Mouse (Mus musculus): ENCODE data around the gene Mapk8. TPM values are rescaled to one million over a fixed set of nuclear protein-coding genes. Genes with fewer than 3 reads are reported as not detected.
"Not testable (repeated sequence)": the region's sequence is repeated elsewhere in the genome, so short reads cannot be mapped to it uniquely, and the experiment has no call there.

The Mapk8 gene
- 10 to 100 TPM; 17.3 to 21.8 TPM for total RNA-seq (2021)
- long read RNA-seq, experiment 1 = 0 reads
- long read RNA-seq, experiment 2, partial matches to known transcripts = 0 of 1 reads
- long read RNA-seq, experiment 2, other reads (novel, unspliced or antisense) = 0 of 1 reads

GRCm38 (mm10) chr14:33447027-33447569 is at the start of gene Mapk8:
Gene Mapk8, minus strand, starts transcription at chr14:33447158.
- DNase-seq (ENCODE audit: low spot score in 2 of 2) = peak; percentile 99 to 100

GRCm38 (mm10) chr14:33495226-33495625 is 48.3 kb upstream of the Mapk8 start:
- DNase-seq (ENCODE audit: low spot score in 2 of 2) = no peak

- no peak for DNase-seq (ENCODE audit: low spot score in 2 of 2)
Observed at GRCm38 (mm10) chr14:33487805-33488550, 41.0 kb upstream of the Mapk8 start.

- DNase-seq (ENCODE audit: low spot score in 2 of 2) = no peak
Observed at GRCm38 (mm10) chr14:33481991-33482390, 35.0 kb upstream of the Mapk8 start.

- no peak for DNase-seq (ENCODE audit: low spot score in 2 of 2)
Observed at GRCm38 (mm10) chr14:33476094-33476760, 29.3 kb upstream of the Mapk8 start.

GRCm38 (mm10) chr14:33474461-33474860 is 27.5 kb upstream of the Mapk8 start:
- no peak for DNase-seq (ENCODE audit: low spot score in 2 of 2)

GRCm38 (mm10) chr14:33471331-33471730 is 24.4 kb upstream of the Mapk8 start, which contains the start of gene Frmpd2:
Gene Frmpd2, plus strand, starts transcription at chr14:33471696.
- DNase-seq (ENCODE audit: low spot score in 2 of 2) = no peak

- DNase-seq (ENCODE audit: low spot score in 2 of 2) = no peak
Observed at GRCm38 (mm10) chr14:33467766-33468165, 20.8 kb upstream of the Mapk8 start.

- no peak for DNase-seq (ENCODE audit: low spot score in 2 of 2)
Observed at GRCm38 (mm10) chr14:33463658-33464057, 16.7 kb upstream of the Mapk8 start.

- DNase-seq (ENCODE audit: low spot score in 2 of 2) = no peak
Observed at GRCm38 (mm10) chr14:33450331-33450730, 3.4 kb upstream of the Mapk8 start.

- DNase-seq (ENCODE audit: low spot score in 2 of 2) = no peak
Observed at GRCm38 (mm10) chr14:33449296-33449840, 2.4 kb upstream of the Mapk8 start.

GRCm38 (mm10) chr14:33448276-33448675 is 1.3 kb upstream of the Mapk8 start:
- DNase-seq (ENCODE audit: low spot score in 2 of 2) = no peak

- no peak for DNase-seq (ENCODE audit: low spot score in 2 of 2)
Observed at GRCm38 (mm10) chr14:33446561-33447023, 366 bp downstream of the Mapk8 start.

- DNase-seq (ENCODE audit: low spot score in 2 of 2) = no peak
Observed at GRCm38 (mm10) chr14:33445962-33446361, 996 bp downstream of the Mapk8 start.

GRCm38 (mm10) chr14:33443780-33444179 is 3.2 kb downstream of the Mapk8 start:
- no peak for DNase-seq (ENCODE audit: low spot score in 2 of 2)

- DNase-seq (ENCODE audit: low spot score in 2 of 2) = not testable (repeated sequence)
Observed at GRCm38 (mm10) chr14:33432485-33432884, 14.5 kb downstream of the Mapk8 start.

GRCm38 (mm10) chr14:33424124-33424523 is 22.8 kb downstream of the Mapk8 start:
- no peak for DNase-seq (ENCODE audit: low spot score in 2 of 2)

GRCm38 (mm10) chr14:33423003-33423402 is 24.0 kb downstream of the Mapk8 start:
- no peak for DNase-seq (ENCODE audit: low spot score in 2 of 2)

- DNase-seq (ENCODE audit: low spot score in 2 of 2) = no peak
Observed at GRCm38 (mm10) chr14:33418311-33418909, 28.5 kb downstream of the Mapk8 start.

- no peak for DNase-seq (ENCODE audit: low spot score in 2 of 2)
Observed at GRCm38 (mm10) chr14:33415746-33416145, 31.2 kb downstream of the Mapk8 start.

- DNase-seq (ENCODE audit: low spot score in 2 of 2) = no peak
Observed at GRCm38 (mm10) chr14:33402331-33402730, 44.6 kb downstream of the Mapk8 start.
